Mouse (Mus musculus) cortical plate, adult 2 months (tissue): ENCODE measurements at regions not wholly inside any gene's neighbourhood (a gene's known extent, or its start where the extent isn't known, plus 50 kb on each side); places are given as distances from the start of the nearest gene placed in this dataset.

Source experiments
- CTCF ChIP-seq: fragments of 200-500 bp; IDR thresholded peaks from 2 replicates; pipeline ENCODE4 v1.5.1; 2011; ENCODE audit warnings: mild to moderate bottlenecking, control low read depth, low read length; ENCODE audit not compliant: insufficient read depth; ENCODE audit errors: extremely low read depth
- POLR2A ChIP-seq: fragments of 200-500 bp; IDR thresholded peaks from 2 replicates; pipeline ENCODE4 v1.6.1; 2011; ENCODE audit warnings: mild to moderate bottlenecking, low read length, control low read depth; ENCODE audit not compliant: insufficient read depth; ENCODE audit errors: extremely low read depth

DNA sequence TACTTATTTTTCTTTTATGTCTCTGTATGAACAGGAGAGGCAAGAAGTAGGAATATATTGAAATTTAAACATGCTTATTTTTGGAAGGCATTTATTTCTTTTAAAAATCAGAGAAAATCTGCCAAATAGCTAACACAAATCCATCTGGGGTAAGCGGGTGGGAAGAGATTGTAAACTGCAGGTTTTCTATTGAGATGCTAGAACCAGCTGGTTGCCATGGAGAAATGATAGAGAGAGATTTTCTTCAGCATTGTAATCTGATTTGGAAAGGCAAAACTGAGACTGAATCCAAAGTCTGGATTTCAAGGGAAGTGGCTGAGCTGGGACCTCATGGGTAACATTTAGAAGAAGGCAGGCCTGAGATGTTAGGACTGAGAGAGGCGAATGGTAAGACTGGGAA lies 226.6 kb upstream of the Sptlc3 start:
- TF ChIP-seq POLR2A (no peak), CTCF (no peak)
